Mouse (Mus musculus) heart, adult 18-20 months (tissue): Measurements from ENCODE around the gene Mfn2. TPM values are rescaled to one million over a fixed set of nuclear protein-coding genes. Genes with fewer than 3 reads are reported as not detected.

ENCODE experiments used
- DNase-seq, 2 experiments: peaks; one replicate each; pipeline ENCODE4 v3.0.0; 2021 to 2022; ENCODE audit warnings: mixed read lengths in 1 of 2
- long read RNA-seq, 2 experiments: library from polyadenylated mRNA; stranded (forward); transcript quantifications; one replicate each; pipeline ENCODE4 v2.0.0; 2021
- total RNA-seq, 2 experiments: library from RNA; stranded (reverse); gene quantifications; 2 replicates each; pipeline ENCODE4 v1.2.3; 2021

Mfn2 gene
- 100 to 1,000 TPM; 623 to 655 TPM for total RNA-seq
- long read RNA-seq, experiment 1, full-length matches to known transcripts = 423 of 859 reads
- long read RNA-seq, experiment 1, partial matches to known transcripts = 148 of 859 reads
- long read RNA-seq, experiment 1, other reads (novel, unspliced or antisense) = 288 of 859 reads
- long read RNA-seq, experiment 2, full-length matches to known transcripts = 146 of 350 reads
- long read RNA-seq, experiment 2, partial matches to known transcripts = 69 of 350 reads
- long read RNA-seq, experiment 2, other reads (novel, unspliced or antisense) = 135 of 350 reads

- peak; percentile 93 to 96 for DNase-seq
These were observed at the start of gene Mfn2 for GRCm38 (mm10) chr4:147904313-147905089. TSS of gene Mfn2 (minus strand) at chr4:147904704.

- DNase-seq = peak; percentile 29 to 67
These were observed 49.1 kb upstream of the Mfn2 start for GRCm38 (mm10) chr4:147953590-147953989.

- no peak for DNase-seq
These were observed 43.0 kb upstream of the Mfn2 start for GRCm38 (mm10) chr4:147947511-147947910.

- no peak for DNase-seq
These were observed 38.5 kb upstream of the Mfn2 start for GRCm38 (mm10) chr4:147943005-147943404.

GRCm38 (mm10) chr4:147941045-147942020 lies 36.8 kb upstream of the Mfn2 start:
- DNase-seq = peak in 1 of 2 experiments; percentile 30

GRCm38 (mm10) chr4:147940576-147941044 lies 36.1 kb upstream of the Mfn2 start, which contains the start of gene 2510039O18Rik:
TSS of gene 2510039O18Rik (plus strand) at chr4:147940895.
- peak; percentile 89 to 91 for DNase-seq

- DNase-seq = no peak
These were observed 35.6 kb upstream of the Mfn2 start for GRCm38 (mm10) chr4:147940111-147940510.

- peak; percentile 79 to 93 for DNase-seq
These were observed 33.9 kb upstream of the Mfn2 start for GRCm38 (mm10) chr4:147938148-147939096.

GRCm38 (mm10) chr4:147937486-147937885 lies 33.0 kb upstream of the Mfn2 start:
- DNase-seq = peak; percentile 35 to 37

GRCm38 (mm10) chr4:147937021-147937420 lies 32.5 kb upstream of the Mfn2 start:
- no peak for DNase-seq

- DNase-seq = peak; percentile 93 to 94
These were observed 31.9 kb upstream of the Mfn2 start, which contains the start of gene Plod1 for GRCm38 (mm10) chr4:147936331-147936954. TSS of gene Plod1 (minus strand) at chr4:147936767.

- DNase-seq = no peak
These were observed 31.4 kb upstream of the Mfn2 start for GRCm38 (mm10) chr4:147935904-147936303.

GRCm38 (mm10) chr4:147934611-147935010 lies 30.1 kb upstream of the Mfn2 start:
- no peak for DNase-seq

GRCm38 (mm10) chr4:147934134-147934533 lies 29.6 kb upstream of the Mfn2 start:
- peak; percentile 26 to 42 for DNase-seq

- no peak for DNase-seq
These were observed 26.4 kb upstream of the Mfn2 start for GRCm38 (mm10) chr4:147930946-147931345.

- no peak for DNase-seq
These were observed 24.0 kb upstream of the Mfn2 start for GRCm38 (mm10) chr4:147928540-147928939.

- no peak for DNase-seq
These were observed 23.6 kb upstream of the Mfn2 start for GRCm38 (mm10) chr4:147928136-147928535.

GRCm38 (mm10) chr4:147927705-147928104 lies 23.2 kb upstream of the Mfn2 start:
- DNase-seq = peak; percentile 73 to 77

GRCm38 (mm10) chr4:147922341-147922740 lies 17.8 kb upstream of the Mfn2 start:
- no peak for DNase-seq

- DNase-seq = no peak
These were observed 16.5 kb upstream of the Mfn2 start for GRCm38 (mm10) chr4:147920973-147921372.
